Mouse (Mus musculus): Measurements from ENCODE around the gene Apbb1. TPM values are rescaled to one million over a fixed set of nuclear protein-coding genes. Genes with fewer than 3 reads are reported as not detected.

Apbb1 gene
- 0.52 and 1.1 TPM in 2 replicates for polyA plus RNA-seq (2012; ENCODE audit: insufficient read depth, insufficient read length, missing spikeins)

DNA sequence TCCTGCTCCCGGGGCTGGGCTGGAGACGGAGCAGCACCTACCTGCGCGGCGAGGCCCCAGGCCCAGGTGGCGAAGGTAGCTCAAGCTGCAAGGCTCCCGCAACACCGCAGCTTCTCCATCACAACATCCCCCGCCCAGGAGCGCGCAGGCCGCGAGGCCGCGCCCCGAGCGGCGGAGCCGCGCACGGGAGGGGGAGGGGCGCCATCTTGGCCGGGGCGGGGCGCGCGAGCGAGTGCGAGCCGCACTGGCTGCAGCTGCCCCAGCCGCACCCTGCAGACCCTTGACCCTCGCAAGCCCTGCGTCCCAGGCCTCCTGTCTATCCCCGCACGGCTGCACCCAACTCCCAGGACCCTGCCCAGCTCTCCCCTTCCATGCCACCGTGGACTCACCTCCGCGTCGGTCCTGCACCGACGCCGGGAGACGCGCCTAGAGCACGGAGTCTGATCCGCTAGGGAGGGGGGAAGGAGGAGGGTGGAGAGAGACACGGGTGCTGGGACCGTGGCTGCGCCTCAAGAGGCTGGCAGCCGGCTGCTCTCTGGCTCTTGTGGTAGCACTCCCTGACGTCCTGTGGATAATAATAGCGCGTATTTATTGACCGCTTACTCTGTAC lies at the start of gene Apbb1:
Gene Apbb1, minus strand, starts transcription at position 560 of the 610 bp plus-strand sequence.
- H3K4me1 ChIP-seq (ENCODE audit: control insufficient read depth, insufficient read depth, low read length), result no peaks in the 10 kb centered on the region
- H3K4me3 ChIP-seq (ENCODE audit: insufficient read depth, low read length), result peak within 1 kb of the TSS; percentile 62
- H3K27ac ChIP-seq (ENCODE audit: insufficient read depth, low read depth, low read length), result no peak within 1 kb of the TSS
- TF ChIP-seq POLR2A (IDR thresholded peaks at IDR 0.05; ENCODE audit: borderline replicate concordance, low read depth, low read length), result no peak
- no peak for TF ChIP-seq CTCF (IDR thresholded peaks at IDR 0.05; ENCODE audit: low read depth, low read length)

GRCm38 (mm10) chr7:105628633-105629032 lies 47.2 kb upstream of the Apbb1 start:
- no peak overlapping the region for H3K4me3 ChIP-seq (ENCODE audit: insufficient read depth, low read length)
- TF ChIP-seq CTCF (IDR thresholded peaks at IDR 0.05; ENCODE audit: low read depth, low read length) (no peak), POLR2A (IDR thresholded peaks at IDR 0.05; ENCODE audit: borderline replicate concordance, low read depth, low read length) (no peak)
- H3K27ac ChIP-seq (ENCODE audit: insufficient read depth, low read depth, low read length), result no peak overlapping the region
- H3K4me1 ChIP-seq (ENCODE audit: control insufficient read depth, insufficient read depth, low read length), result peaks cover 49% of the 10 kb centered on the region

GRCm38 (mm10) chr7:105625397-105625796 lies 43.9 kb upstream of the Apbb1 start:
- Histone ChIP-seq H3K4me1 (ENCODE audit: control insufficient read depth, insufficient read depth, low read length) (peaks cover 36% of the 10 kb centered on the region), H3K4me3 (ENCODE audit: insufficient read depth, low read length) (no peak overlapping the region), H3K27ac (ENCODE audit: insufficient read depth, low read depth, low read length) (no peak overlapping the region)
- no peak for TF ChIP-seq CTCF (IDR thresholded peaks at IDR 0.05; ENCODE audit: low read depth, low read length)
- no peak for TF ChIP-seq POLR2A (IDR thresholded peaks at IDR 0.05; ENCODE audit: borderline replicate concordance, low read depth, low read length)

DNA sequence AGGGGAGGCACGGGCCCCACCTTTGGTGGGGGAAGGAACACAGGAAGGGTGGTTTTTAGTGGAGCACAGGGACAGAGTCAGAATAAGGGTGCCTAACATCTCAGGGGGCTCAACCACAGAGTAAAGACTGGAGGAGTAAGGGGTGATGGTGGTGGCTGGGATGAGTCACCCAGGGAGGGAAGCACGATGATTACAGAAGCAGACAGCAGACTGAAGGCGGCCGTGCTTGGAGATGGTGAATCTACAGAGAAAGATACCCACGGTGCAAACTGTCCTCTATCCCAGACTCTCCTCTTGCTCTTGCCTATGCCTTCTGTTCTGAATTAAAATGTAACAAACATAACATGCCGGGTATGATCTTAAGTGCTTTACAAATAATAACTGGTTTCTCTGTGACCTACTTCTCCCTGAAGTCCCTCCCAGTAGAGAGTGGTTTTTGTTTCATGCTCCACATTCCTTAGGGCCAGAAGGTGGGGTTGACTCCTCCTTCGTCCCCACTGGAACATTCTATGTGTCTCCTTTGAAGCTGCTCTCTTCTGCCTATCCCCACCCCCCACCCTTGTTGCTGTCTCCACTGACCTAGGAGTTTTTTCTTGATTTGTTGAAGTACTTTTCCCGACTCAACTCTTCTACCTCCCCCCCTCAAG lies 40.3 kb upstream of the Apbb1 start:
- Histone ChIP-seq H3K4me3 (ENCODE audit: insufficient read depth, low read length) (no peak overlapping the region), H3K27ac (ENCODE audit: insufficient read depth, low read depth, low read length) (no peak overlapping the region), H3K4me1 (ENCODE audit: control insufficient read depth, insufficient read depth, low read length) (peaks cover 7% of the 10 kb centered on the region)
- TF ChIP-seq CTCF (IDR thresholded peaks at IDR 0.05; ENCODE audit: low read depth, low read length) (no peak), POLR2A (IDR thresholded peaks at IDR 0.05; ENCODE audit: borderline replicate concordance, low read depth, low read length) (no peak)

DNA sequence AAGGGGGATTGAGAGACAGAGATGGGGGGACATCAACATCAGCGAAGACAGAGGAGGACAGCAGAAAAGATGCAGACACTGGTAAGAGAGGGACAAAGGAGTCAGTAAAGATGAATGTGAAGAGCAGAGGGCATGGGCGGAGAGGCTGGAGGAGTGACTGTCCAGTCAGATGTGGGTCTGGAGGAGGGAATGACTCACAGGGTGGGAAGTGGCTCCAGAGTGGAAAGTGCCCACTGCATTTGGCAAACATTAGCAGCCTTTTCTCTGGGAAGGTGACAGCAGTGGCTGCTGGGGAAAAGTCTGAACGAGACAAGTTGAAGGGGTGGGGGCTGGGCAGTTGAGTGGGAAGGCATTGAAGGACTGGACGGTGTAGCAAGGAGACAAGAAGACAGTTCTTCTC lies 39.6 kb upstream of the Apbb1 start:
- Histone ChIP-seq H3K4me1 (ENCODE audit: control insufficient read depth, insufficient read depth, low read length) (0 out of 2 replicates have a peak, but pooled peaks cover 4% of the 10 kb centered on the region), H3K4me3 (ENCODE audit: insufficient read depth, low read length) (no peak overlapping the region), H3K27ac (ENCODE audit: insufficient read depth, low read depth, low read length) (no peak overlapping the region)
- no peak for TF ChIP-seq CTCF (IDR thresholded peaks at IDR 0.05; ENCODE audit: low read depth, low read length)

DNA sequence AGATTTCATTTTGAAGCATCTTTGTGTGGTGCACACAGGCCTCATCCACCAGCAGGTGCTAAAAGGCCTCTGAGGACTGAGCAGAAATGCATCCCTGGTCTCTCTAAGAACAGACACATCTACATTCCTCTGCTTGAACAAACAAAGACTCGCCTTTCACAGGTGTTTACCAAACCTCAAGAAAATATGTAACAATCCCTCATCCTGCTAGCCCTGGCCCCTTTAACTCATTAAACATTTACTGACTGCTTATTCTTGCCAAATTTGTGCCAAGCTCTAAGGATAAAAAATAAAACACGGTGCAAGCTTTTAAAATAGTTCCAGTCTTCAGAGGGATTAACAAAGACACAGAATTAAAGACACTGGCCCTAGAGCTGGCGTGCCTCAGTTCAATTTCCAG lies 38.2 kb upstream of the Apbb1 start:
- TF ChIP-seq POLR2A (IDR thresholded peaks at IDR 0.05; ENCODE audit: borderline replicate concordance, low read depth, low read length), result no peak
- Histone ChIP-seq H3K4me1 (ENCODE audit: control insufficient read depth, insufficient read depth, low read length) (0 out of 2 replicates have a peak, but pooled peaks cover 4% of the 10 kb centered on the region), H3K4me3 (ENCODE audit: insufficient read depth, low read length) (no peak overlapping the region), H3K27ac (ENCODE audit: insufficient read depth, low read depth, low read length) (no peak overlapping the region)

GRCm38 (mm10) chr7:105617810-105618209 lies 36.4 kb upstream of the Apbb1 start:
- no peak overlapping the region for H3K27ac ChIP-seq (ENCODE audit: insufficient read depth, low read depth, low read length)
- 0 out of 2 replicates have a peak, but pooled peaks cover 4% of the 10 kb centered on the region for H3K4me1 ChIP-seq (ENCODE audit: control insufficient read depth, insufficient read depth, low read length)
- H3K4me3 ChIP-seq (ENCODE audit: insufficient read depth, low read length), result no peak overlapping the region
- no peak for TF ChIP-seq CTCF (IDR thresholded peaks at IDR 0.05; ENCODE audit: low read depth, low read length)

- Histone ChIP-seq H3K27ac (ENCODE audit: insufficient read depth, low read depth, low read length) (no peak overlapping the region), H3K4me3 (ENCODE audit: insufficient read depth, low read length) (no peak overlapping the region), H3K4me1 (ENCODE audit: control insufficient read depth, insufficient read depth, low read length) (no peaks in the 10 kb centered on the region)
- TF ChIP-seq CTCF (IDR thresholded peaks at IDR 0.05; ENCODE audit: low read depth, low read length), result no peak
- no peak for TF ChIP-seq POLR2A (IDR thresholded peaks at IDR 0.05; ENCODE audit: borderline replicate concordance, low read depth, low read length)
Observed at GRCm38 (mm10) chr7:105616561-105616960, 35.1 kb upstream of the Apbb1 start.

- no peak overlapping the region for H3K27ac ChIP-seq (ENCODE audit: insufficient read depth, low read depth, low read length)
Observed at GRCm38 (mm10) chr7:105615720-105616119, 34.3 kb upstream of the Apbb1 start.

DNA sequence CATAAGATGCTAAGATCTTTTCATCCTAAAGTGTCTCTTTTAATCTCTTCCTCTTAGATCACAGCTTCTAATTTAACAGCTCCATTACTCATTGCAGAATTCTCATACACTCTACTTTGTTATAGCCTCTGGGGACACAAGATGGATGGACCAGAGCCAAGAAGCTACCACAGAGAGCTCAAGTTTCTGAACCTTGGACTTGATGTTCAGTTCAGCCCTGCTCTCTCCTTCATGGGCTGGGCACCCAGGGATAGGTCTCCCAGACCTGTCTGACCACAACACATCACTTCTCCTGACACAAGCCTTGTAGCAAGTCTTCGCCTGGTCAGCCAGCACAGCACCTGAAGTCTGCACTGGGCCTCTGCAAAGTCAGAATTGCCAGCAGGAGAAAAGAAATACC lies 32.9 kb upstream of the Apbb1 start:
- Histone ChIP-seq H3K27ac (ENCODE audit: insufficient read depth, low read depth, low read length) (no peak overlapping the region), H3K4me3 (ENCODE audit: insufficient read depth, low read length) (no peak overlapping the region), H3K4me1 (ENCODE audit: control insufficient read depth, insufficient read depth, low read length) (peaks cover 3% of the 10 kb centered on the region)
- TF ChIP-seq POLR2A (IDR thresholded peaks at IDR 0.05; ENCODE audit: borderline replicate concordance, low read depth, low read length) (no peak), CTCF (IDR thresholded peaks at IDR 0.05; ENCODE audit: low read depth, low read length) (no peak)

More at GRCm38 (mm10) chr7:105615720-105616119, 34.3 kb upstream of the Apbb1 start:
- Histone ChIP-seq H3K4me3 (ENCODE audit: insufficient read depth, low read length) (no peak overlapping the region), H3K4me1 (ENCODE audit: control insufficient read depth, insufficient read depth, low read length) (no peaks in the 10 kb centered on the region)
- no peak for TF ChIP-seq CTCF (IDR thresholded peaks at IDR 0.05; ENCODE audit: low read depth, low read length)
- no peak for TF ChIP-seq POLR2A (IDR thresholded peaks at IDR 0.05; ENCODE audit: borderline replicate concordance, low read depth, low read length)
